Mouse (Mus musculus): ENCODE measurements at regions not wholly inside any gene's neighbourhood (a gene's known extent, or its start where the extent isn't known, plus 50 kb on each side); places are given as distances from the start of the nearest gene placed in this dataset.

- no peak for DNase-seq
Observed at GRCm38 (mm10) chr16:69306415-69306814, 557.1 kb downstream of the Speer2 start.

GRCm38 (mm10) chr16:69302549-69302948, 561.0 kb downstream of the Speer2 start:
- peak; percentile 1 for DNase-seq
